Mouse (Mus musculus): ENCODE results near the gene Gtf2a2.
"Not testable (repeated sequence)": the region's sequence is repeated elsewhere in the genome, so short reads cannot be mapped to it uniquely, and the experiment has no call there.

Gtf2a2 gene

GRCm38 (mm10) chr9:70022083-70022482 is 9.7 kb downstream of the Gtf2a2 start:
- no peak for DNase-seq

DNA sequence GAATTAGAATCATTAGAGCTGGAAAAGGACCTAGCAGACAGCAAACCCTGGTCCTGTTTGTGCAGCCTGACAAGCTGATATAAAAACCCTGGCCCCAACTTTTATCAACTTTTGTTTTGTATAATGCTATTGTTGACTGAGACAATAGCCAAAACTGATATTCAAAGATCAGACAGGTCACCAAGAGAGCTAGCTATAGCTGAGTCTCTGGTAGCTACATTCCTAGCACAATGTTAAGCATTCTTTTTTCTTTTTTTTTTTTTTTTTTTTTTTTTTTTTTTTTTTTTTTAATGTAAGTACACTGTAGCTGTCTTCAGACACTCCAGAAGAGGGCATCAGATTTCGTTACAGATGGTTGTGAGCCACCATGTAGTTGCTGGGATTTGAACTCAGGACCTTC is 11.3 kb downstream of the Gtf2a2 start:
- DNase-seq: not testable (repeated sequence)

GRCm38 (mm10) chr9:70024648-70025047 is 12.3 kb downstream of the Gtf2a2 start:
- DNase-seq: no peak

GRCm38 (mm10) chr9:70025365-70026012 is 13.1 kb downstream of the Gtf2a2 start:
- no peak for DNase-seq

DNA sequence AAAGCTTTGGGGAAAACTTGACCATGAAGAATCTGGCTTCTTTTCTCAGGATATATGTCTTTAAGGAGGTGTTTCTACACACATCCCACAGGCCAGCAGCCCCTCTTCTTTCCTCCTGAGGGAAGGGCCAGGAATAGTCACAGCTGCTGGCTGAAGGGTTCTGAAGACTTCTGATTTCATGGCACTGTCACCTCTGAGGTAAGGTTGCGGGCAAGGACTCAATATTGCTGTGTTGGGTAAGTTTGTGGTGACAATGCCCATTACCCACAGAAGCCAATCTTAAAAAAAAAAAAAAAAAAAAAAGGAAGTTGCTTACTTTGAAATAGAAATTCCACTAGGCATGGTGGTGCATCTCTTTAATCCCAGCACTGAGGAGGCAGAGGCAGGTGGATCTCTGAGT is 19.8 kb downstream of the Gtf2a2 start:
- DNase-seq: no peak

GRCm38 (mm10) chr9:70033056-70033455 is 20.7 kb downstream of the Gtf2a2 start:
- DNase-seq: no peak

- no peak for DNase-seq
Measured at GRCm38 (mm10) chr9:70034702-70035101, 22.4 kb downstream of the Gtf2a2 start.

- DNase-seq: peak; percentile 50
Measured at GRCm38 (mm10) chr9:70036646-70037045, 24.3 kb downstream of the Gtf2a2 start.

- DNase-seq: no peak
Measured at GRCm38 (mm10) chr9:70037988-70038387, 25.6 kb downstream of the Gtf2a2 start, which contains the start of gene Gcnt3. TSS of gene Gcnt3 (minus strand) at chr9:70038088.

GRCm38 (mm10) chr9:70039597-70040385 is 27.4 kb downstream of the Gtf2a2 start:
- DNase-seq: peak; percentile 30

DNA sequence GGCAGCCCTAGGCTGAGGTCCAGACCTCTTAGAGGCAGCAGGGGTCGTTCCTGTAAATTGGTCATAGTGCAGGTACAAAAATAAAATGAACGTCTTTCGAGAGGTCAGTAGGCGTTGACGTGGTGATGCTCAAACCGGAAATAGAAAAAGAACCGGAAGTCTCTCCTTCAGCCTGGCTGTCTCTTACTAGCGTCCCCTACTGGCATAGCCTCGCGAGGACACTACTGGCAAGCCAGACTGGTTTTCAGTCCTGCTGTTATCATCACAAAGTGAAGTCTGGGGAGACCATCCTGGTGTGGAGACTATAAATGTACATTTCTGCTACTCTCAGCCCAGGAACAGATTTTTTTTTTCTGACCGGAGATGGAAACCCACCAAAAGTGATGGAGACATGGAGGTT is 28.2 kb downstream of the Gtf2a2 start:
- peak; percentile 20 for DNase-seq

- no peak for DNase-seq
Measured at GRCm38 (mm10) chr9:70042137-70042536, 29.8 kb downstream of the Gtf2a2 start.

- DNase-seq: no peak
Measured at GRCm38 (mm10) chr9:70042935-70043334, 30.6 kb downstream of the Gtf2a2 start.

DNA sequence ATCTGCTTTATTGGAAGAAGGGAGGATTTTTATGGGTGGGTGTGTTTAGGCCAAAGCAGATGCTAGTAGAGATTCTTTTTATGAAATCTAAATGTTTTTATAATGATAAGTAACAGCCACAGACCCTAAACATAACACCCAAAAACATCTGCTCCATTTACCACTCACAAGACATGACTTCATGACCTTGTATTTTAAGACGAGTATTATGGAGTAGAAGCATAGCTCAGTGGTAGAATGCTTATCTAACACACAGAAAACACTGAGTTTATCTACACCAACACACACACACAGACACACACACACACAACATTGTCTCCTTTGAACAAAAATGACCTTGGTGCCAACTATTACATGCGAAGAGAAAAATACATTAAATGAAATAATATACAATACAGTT is 32.5 kb downstream of the Gtf2a2 start:
- no peak for DNase-seq

DNA sequence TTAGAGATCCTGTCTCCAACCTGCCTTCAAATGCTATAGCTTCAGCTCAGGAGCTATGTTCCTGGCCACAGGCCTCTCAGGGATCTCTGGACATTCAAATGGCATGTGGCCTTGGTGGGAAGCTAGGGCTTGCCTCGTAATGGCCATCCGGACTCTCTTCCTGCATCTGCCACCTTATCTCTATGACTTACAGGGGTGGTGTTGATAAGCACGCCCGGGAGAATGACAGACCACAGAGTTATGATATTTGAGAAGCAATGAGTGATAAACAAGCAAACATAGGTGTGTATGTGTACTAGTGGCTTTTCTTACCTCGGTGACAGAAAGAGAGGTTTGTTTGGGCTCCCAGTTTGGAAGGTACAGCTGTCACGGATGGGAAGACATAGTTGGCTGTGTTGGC is 33.9 kb downstream of the Gtf2a2 start:
- DNase-seq: no peak

DNA sequence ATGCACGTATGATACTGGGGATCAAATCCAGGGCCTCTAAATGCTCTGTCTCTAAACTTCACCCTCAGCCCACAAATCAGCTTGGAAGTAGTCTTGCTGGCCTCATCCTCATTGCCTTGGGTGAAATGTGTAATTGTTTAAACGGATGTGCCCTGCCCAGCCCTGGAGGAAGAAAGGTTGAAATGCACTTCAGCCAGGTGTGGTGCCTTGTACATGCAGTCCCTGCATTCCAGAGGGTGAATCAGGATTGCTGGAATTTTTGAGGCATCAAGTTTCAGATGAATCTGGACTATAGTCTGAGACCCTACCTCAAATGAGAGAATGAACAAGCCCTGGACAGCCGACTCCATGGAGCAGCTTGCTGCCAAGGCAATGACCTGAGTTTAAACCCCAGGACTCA is 35.5 kb downstream of the Gtf2a2 start:
- no peak for DNase-seq

- DNase-seq: no peak
Measured at GRCm38 (mm10) chr9:70048280-70048679, 35.9 kb downstream of the Gtf2a2 start.

DNA sequence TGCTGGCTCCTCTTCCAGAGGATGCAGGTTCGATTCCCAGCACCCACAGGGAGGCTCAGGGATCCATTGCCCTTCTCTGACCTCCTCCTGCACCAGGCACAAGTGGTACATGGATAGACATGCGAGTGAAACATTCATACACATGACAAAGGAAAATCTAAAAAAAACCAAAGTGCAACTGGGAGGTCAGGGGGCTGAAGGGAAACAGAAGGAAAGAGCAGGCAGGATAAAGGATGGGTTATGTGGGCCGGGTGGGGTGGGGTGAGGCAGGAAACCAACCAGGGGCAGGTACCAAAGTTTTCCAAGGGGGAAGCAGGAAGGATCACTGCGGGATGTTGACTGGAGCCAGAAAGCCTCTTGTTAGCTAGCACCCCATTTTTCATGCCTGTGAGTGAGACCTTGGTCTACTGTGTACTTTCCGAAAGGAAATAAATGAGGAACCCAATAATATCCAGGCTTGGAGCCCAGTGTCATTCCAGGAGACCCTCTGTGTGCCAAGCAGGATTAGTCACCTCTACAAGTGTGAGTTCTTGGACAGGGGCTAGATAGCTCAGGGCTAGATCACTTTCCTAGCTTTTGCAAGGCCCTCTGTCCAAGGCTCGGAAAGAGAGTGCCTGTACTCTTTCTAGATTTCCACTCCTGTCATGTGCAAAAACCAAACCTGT is 36.5 kb downstream of the Gtf2a2 start:
- DNase-seq: no peak

GRCm38 (mm10) chr9:70049416-70049783 is 37.0 kb downstream of the Gtf2a2 start:
- no peak for DNase-seq

- DNase-seq: no peak
Measured at GRCm38 (mm10) chr9:70049839-70050238, 37.5 kb downstream of the Gtf2a2 start.

- DNase-seq: no peak
Measured at GRCm38 (mm10) chr9:70052730-70053129, 40.4 kb downstream of the Gtf2a2 start.

DNA sequence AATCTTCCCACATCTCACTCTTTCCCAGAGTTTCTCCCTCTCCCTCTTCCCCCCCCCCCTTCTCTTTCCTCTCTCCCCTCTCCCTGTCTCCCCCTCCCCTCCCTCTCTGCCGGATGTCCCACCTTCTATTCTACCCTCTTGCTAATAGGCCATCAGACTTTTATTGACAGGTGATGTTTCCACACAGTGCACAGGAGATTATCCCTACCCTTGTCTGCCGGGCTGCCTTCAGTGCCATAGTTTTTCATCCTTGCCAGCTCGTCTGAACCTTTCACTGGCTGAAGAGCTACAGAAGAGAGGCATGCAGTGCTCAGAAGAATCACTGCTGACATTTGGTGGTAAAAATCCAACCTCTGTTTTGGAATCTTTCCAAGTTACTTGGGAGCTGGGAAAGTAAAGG is 41.1 kb downstream of the Gtf2a2 start:
- DNase-seq: no peak

DNA sequence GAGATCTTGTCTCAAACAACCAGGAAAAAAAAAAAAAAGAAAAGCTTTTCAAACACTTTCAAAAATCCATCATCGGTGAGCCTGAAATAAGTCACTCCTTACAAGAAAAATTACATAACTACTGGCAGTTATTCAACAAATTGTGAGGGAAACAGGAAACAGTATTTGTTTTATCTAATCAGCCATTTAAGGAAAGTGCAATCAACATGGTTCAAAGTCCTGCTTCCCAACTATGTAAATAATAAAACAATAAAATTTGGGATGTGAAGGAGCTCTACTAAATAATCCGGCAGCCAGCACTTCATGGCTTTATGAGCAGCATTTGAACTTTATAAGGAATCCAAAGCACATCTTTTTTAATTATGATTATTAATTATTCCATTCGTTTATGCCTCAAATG is 49.7 kb downstream of the Gtf2a2 start:
- DNase-seq: no peak

- DNase-seq: no peak
Measured at GRCm38 (mm10) chr9:70067497-70067896, 55.1 kb downstream of the Gtf2a2 start.

Measured in thymus, postnatal 14 days (tissue).